Mouse (Mus musculus) CH12.LX (cell line): ENCODE results near the gene Stxbp1. TPM values are rescaled to one million over a fixed set of nuclear protein-coding genes. Genes with fewer than 3 reads are reported as not detected.

Experiments
- DNase-seq: peaks from one replicate; pipeline ENCODE4 v3.0.0-alpha.2; 2013; ENCODE audit errors: extremely low read depth
- H3K27ac ChIP-seq: 2 replicates; pipeline ENCODE4 v1.5.1; 2012; ENCODE audit warnings: low read depth, mild to moderate bottlenecking, control low read depth, moderate library complexity; ENCODE audit not compliant: insufficient read depth
- H3K27me3 ChIP-seq: replicated peaks from 2 replicates; pipeline ENCODE3; 2012; ENCODE audit warnings: inconsistent platforms
- H3K36me3 ChIP-seq, 2 experiments: replicated peaks in 1 of 2; 2 replicates each; pipeline versions ENCODE3 to v1.6.1; 2012; ENCODE audit warnings: inconsistent platforms in 1 of 2, low read length in 1 of 2, mild to moderate bottlenecking in 1 of 2, mixed read lengths in 1 of 2, moderate library complexity in 1 of 2; ENCODE audit not compliant: control insufficient read depth in 1 of 2, insufficient read depth in 1 of 2
- H3K4me1 ChIP-seq, 2 experiments: 2 replicates each; pipeline ENCODE4 v1.6.1; 2012; ENCODE audit warnings: inconsistent platforms in 1 of 2, moderate library complexity in 1 of 2; ENCODE audit not compliant: insufficient read depth in 2 of 2, control insufficient read depth in 1 of 2
- H3K4me2 ChIP-seq: 2 replicates; pipeline ENCODE4 v1.6.1; 2012; ENCODE audit warnings: low read depth, mild to moderate bottlenecking, control low read depth; ENCODE audit not compliant: poor library complexity, insufficient read depth, severe bottlenecking
- H3K4me3 ChIP-seq, 3 experiments: fragments of 150-350 bp in 1 of 3; sonication (generic) in 1 of 3; replicated peaks in 1 of 3; 2 replicates each; pipeline versions ENCODE3 to v1.5.1; 2011 to 2012; ENCODE audit warnings: low read depth in 2 of 3, low read length in 2 of 3, mild to moderate bottlenecking in 2 of 3, moderate library complexity in 2 of 3, control low read depth in 1 of 3, improper control_type of control experiment in 1 of 3, inconsistent platforms in 1 of 3, mixed read lengths in 1 of 3; ENCODE audit not compliant: poor library complexity in 1 of 3
- H3K79me2 ChIP-seq: replicated peaks from 2 replicates; pipeline ENCODE4 v1.6.1; 2012; ENCODE audit warnings: mild to moderate bottlenecking, moderate library complexity; ENCODE audit not compliant: control insufficient read depth, poor library complexity, insufficient read depth, severe bottlenecking; ENCODE audit errors: extremely low read depth
- H3K9ac ChIP-seq: 2 replicates; pipeline ENCODE4 v1.6.1; 2012; ENCODE audit warnings: low read depth, mild to moderate bottlenecking, control low read depth, moderate library complexity; ENCODE audit not compliant: insufficient read depth
- H3K9me3 ChIP-seq: replicated peaks from 2 replicates; pipeline ENCODE3; 2012; ENCODE audit warnings: low read length, inconsistent platforms, mixed read lengths
- TCF12 ChIP-seq: IDR thresholded peaks from 2 replicates; pipeline ENCODE4 v1.6.1; 2014; ENCODE audit warnings: low read depth, mild to moderate bottlenecking, inconsistent platforms, low read length, improper control_type of control experiment
- dilution Hi-C: fragments of 300-500 bp; cut with MboI; formaldehyde crosslinking; loops from 2 replicates; pipeline ENCODE4 v1.14.3; 2020; ENCODE audit warnings: low sequenced_read_pairs; ENCODE audit not compliant: extremely low pct_unique_long_range_greater_than_20kb, extremely low pct_ligation_motif_present
- in situ Hi-C: fragments of 300-500 bp; cut with MboI; formaldehyde crosslinking; loops from 3 replicates; pipeline ENCODE4 v1.14.3; 2019; ENCODE audit warnings: low sequenced_read_pairs, low pct_ligation_motif_present, low pct_unique_long_range_greater_than_20kb, mixed read lengths
- polyA plus RNA-seq: library from polyadenylated mRNA; unstranded; fragments of >175 nt; gene quantifications from 2 replicates; pipeline ENCODE4 v1.2.1, GENCODE M21; 2012; ENCODE audit warnings: low read depth; ENCODE audit not compliant: insufficient read length
- total RNA-seq, 2 experiments: library from RNA; depleted of rRNA; stranded (reverse); fragments of 300-350 nt in 1 of 2; fragments of >200 nt in 1 of 2; gene quantifications; 2 replicates each; pipeline ENCODE4 v1.2.3; 2012 to 2014

Stxbp1 gene
- total and polyA plus RNA-seq, 3 experiments, result 1.5 to 8.3 (median 2.5) TPM

- H3K9ac ChIP-seq, result no peak overlapping the region
Measured at GRCm38 (mm10) chr2:32739311-32739710, 107.7 kb downstream of the Stxbp1 start.

More at GRCm38 (mm10) chr2:32739311-32739710, 107.7 kb downstream of the Stxbp1 start:
- H3K4me3 ChIP-seq, result no peak overlapping the region
- no peak for DNase-seq
- peaks cover 32 to 90% of the 10 kb centered on the region in 2 experiments for H3K36me3 ChIP-seq
- TF ChIP-seq TCF12, result no peak
- TF ChIP-seq, all 38 proteins: peak for 0
- Histone ChIP-seq H3K79me2 (no peaks in the 10 kb centered on the region), H3K27me3 (no peaks in the 10 kb centered on the region), H3K4me1 (peaks cover 4 to 24% of the 10 kb centered on the region in 2 experiments; a peak in 3 of 4 replicates), H3K27ac (no peak overlapping the region), H3K9me3 (no peaks in the 10 kb centered on the region), H3K4me2 (no peak overlapping the region)
- in situ Hi-C loops, result no loop called here
- dilution Hi-C loops, result no loop called here

Other genes starting within 250 kb of the Stxbp1 start
- 13.9 and 14.3 TPM in 2 replicates for gene St6galnac6, start 247.5 kb downstream of the Stxbp1 start, total RNA-seq (2012; rRNA removed)
- 12.9 and 13.2 TPM in 2 replicates for gene St6galnac6, start 247.5 kb downstream of the Stxbp1 start, total RNA-seq (2014; rRNA removed)
- 10.7 and 13.3 TPM in 2 replicates for gene St6galnac6, start 247.5 kb downstream of the Stxbp1 start, polyA plus RNA-seq
- 2.9 and 3.9 TPM in 2 replicates for gene Ak1, start 225.5 kb downstream of the Stxbp1 start, total RNA-seq (2012; rRNA removed)
- 1.4 TPM in 2 replicates for gene Ak1, start 225.5 kb downstream of the Stxbp1 start, total RNA-seq (2014; rRNA removed)
- gene Ak1, start 225.5 kb downstream of the Stxbp1 start, polyA plus RNA-seq, result 1.5 and 2.8 TPM in 2 replicates
- 0.13 TPM in 2 replicates for gene Eng, start 200.7 kb downstream of the Stxbp1 start, total RNA-seq (2012; rRNA removed)
- gene Eng, start 200.7 kb downstream of the Stxbp1 start, total RNA-seq (2014; rRNA removed), result 0.08 TPM in 1 of 2 replicates, not detected in the other
- gene Eng, start 200.7 kb downstream of the Stxbp1 start, polyA plus RNA-seq, result 0.44 and 0.47 TPM in 2 replicates
- gene Fpgs, start 143.1 kb downstream of the Stxbp1 start, total RNA-seq (2012; rRNA removed), result 31.8 and 34.1 TPM in 2 replicates
- gene Fpgs, start 143.1 kb downstream of the Stxbp1 start, total RNA-seq (2014; rRNA removed), result 37.9 and 41.8 TPM in 2 replicates
- 52.4 and 59.2 TPM in 2 replicates for gene Fpgs, start 143.1 kb downstream of the Stxbp1 start, polyA plus RNA-seq
- gene Cdk9, start 134.2 kb downstream of the Stxbp1 start, total RNA-seq (2012; rRNA removed), result 41.7 and 45.2 TPM in 2 replicates
- 72.1 and 73.7 TPM in 2 replicates for gene Cdk9, start 134.2 kb downstream of the Stxbp1 start, total RNA-seq (2014; rRNA removed)
- gene Cdk9, start 134.2 kb downstream of the Stxbp1 start, polyA plus RNA-seq, result 136 and 138 TPM in 2 replicates
- 10.2 and 11.1 TPM in 2 replicates for gene Sh2d3c, start 126.2 kb downstream of the Stxbp1 start, total RNA-seq (2012; rRNA removed)
- gene Sh2d3c, start 126.2 kb downstream of the Stxbp1 start, total RNA-seq (2014; rRNA removed), result 4.8 and 5.1 TPM in 2 replicates
- 22.0 and 25.8 TPM in 2 replicates for gene Sh2d3c, start 126.2 kb downstream of the Stxbp1 start, polyA plus RNA-seq
- gene 6330409D20Rik, start 106.2 kb downstream of the Stxbp1 start, total RNA-seq (2012; rRNA removed), result not detected in 2 replicates
- gene 6330409D20Rik, start 106.2 kb downstream of the Stxbp1 start, total RNA-seq (2014; rRNA removed), result not detected in 2 replicates
- 0.41 and 0.46 TPM in 2 replicates for gene 6330409D20Rik, start 106.2 kb downstream of the Stxbp1 start, polyA plus RNA-seq
- gene Tor2a, start 90.0 kb downstream of the Stxbp1 start, total RNA-seq (2012; rRNA removed), result 49.9 and 53.8 TPM in 2 replicates
- gene Tor2a, start 90.0 kb downstream of the Stxbp1 start, total RNA-seq (2014; rRNA removed), result 37.5 and 41.4 TPM in 2 replicates
- 28.5 and 33.3 TPM in 2 replicates for gene Tor2a, start 90.0 kb downstream of the Stxbp1 start, polyA plus RNA-seq
- 0.81 and 0.97 TPM in 2 replicates for gene Ttc16, start 71.6 kb downstream of the Stxbp1 start, total RNA-seq (2012; rRNA removed)
- 0.11 TPM in 1 of 2 replicates, not detected in the other for gene Ttc16, start 71.6 kb downstream of the Stxbp1 start, total RNA-seq (2014; rRNA removed)
- gene Ttc16, start 71.6 kb downstream of the Stxbp1 start, polyA plus RNA-seq, result 0.24 TPM in 1 of 2 replicates, not detected in the other
- 9.2 and 11.1 TPM in 2 replicates for gene Ptrh1, start 71.5 kb downstream of the Stxbp1 start, total RNA-seq (2012; rRNA removed)
- 1.4 and 1.7 TPM in 2 replicates for gene Ptrh1, start 71.5 kb downstream of the Stxbp1 start, total RNA-seq (2014; rRNA removed)
- 4.6 and 6.9 TPM in 2 replicates for gene Ptrh1, start 71.5 kb downstream of the Stxbp1 start, polyA plus RNA-seq
- not detected in 2 replicates for gene Cfap157, start 62.8 kb downstream of the Stxbp1 start, total RNA-seq (2012; rRNA removed)
- not detected in 2 replicates for gene Cfap157, start 62.8 kb downstream of the Stxbp1 start, total RNA-seq (2014; rRNA removed)
- 0.23 and 0.67 TPM in 2 replicates for gene Cfap157, start 62.8 kb downstream of the Stxbp1 start, polyA plus RNA-seq
- 0.55 and 0.80 TPM in 2 replicates for gene Fam129b, start 28.9 kb upstream of the Stxbp1 start, total RNA-seq (2012; rRNA removed)
- gene Fam129b, start 28.9 kb upstream of the Stxbp1 start, total RNA-seq (2014; rRNA removed), result 0.19 and 0.26 TPM in 2 replicates
- 0.49 and 0.50 TPM in 2 replicates for gene Fam129b, start 28.9 kb upstream of the Stxbp1 start, polyA plus RNA-seq
- gene Rpl12, start 114.3 kb upstream of the Stxbp1 start, total RNA-seq (2012; rRNA removed), result 2,275 and 2,528 TPM in 2 replicates
- 1,298 and 1,607 TPM in 2 replicates for gene Rpl12, start 114.3 kb upstream of the Stxbp1 start, total RNA-seq (2014; rRNA removed)
- gene Rpl12, start 114.3 kb upstream of the Stxbp1 start, polyA plus RNA-seq, result 87.8 and 91.3 TPM in 2 replicates
- 9.5 and 10.2 TPM in 2 replicates for gene Lrsam1, start 114.4 kb upstream of the Stxbp1 start, total RNA-seq (2012; rRNA removed)
- 4.6 and 5.0 TPM in 2 replicates for gene Lrsam1, start 114.4 kb upstream of the Stxbp1 start, total RNA-seq (2014; rRNA removed)
- gene Lrsam1, start 114.4 kb upstream of the Stxbp1 start, polyA plus RNA-seq, result 4.7 and 5.4 TPM in 2 replicates
- 3.8 and 5.6 TPM in 2 replicates for gene Slc2a8, start 134.8 kb upstream of the Stxbp1 start, total RNA-seq (2012; rRNA removed)
- 0.95 and 1.3 TPM in 2 replicates for gene Slc2a8, start 134.8 kb upstream of the Stxbp1 start, total RNA-seq (2014; rRNA removed)
- 0.90 and 1.1 TPM in 2 replicates for gene Slc2a8, start 134.8 kb upstream of the Stxbp1 start, polyA plus RNA-seq